Mouse (Mus musculus) megakaryocyte-erythroid progenitor cell, adult 5-6 weeks (primary cell): Measurements from ENCODE around the gene Samhd1. TPM values are rescaled to one million over a fixed set of nuclear protein-coding genes. Genes with fewer than 3 reads are reported as not detected.
A peak's percentile ranks its signal among the peaks of the same experiment; 100 is the strongest.
"Not testable (repeated sequence)": the region's sequence is repeated elsewhere in the genome, so short reads cannot be mapped to it uniquely, and the experiment has no call there.

ENCODE experiments used
- ATAC-seq: replicated peaks from 2 replicates; pipeline ENCODE4 v1.8.0; 2016; ENCODE audit warnings: mild to moderate bottlenecking, inconsistent platforms; ENCODE audit not compliant: severe bottlenecking, poor library complexity, low FRiP score, low TSS enrichment
- total RNA-seq, 2 experiments: library from RNA; stranded (forward) in 1 of 2; stranded (reverse) in 1 of 2; fragments of 200-1000, 215-1000 nt in 1 of 2; fragments of >200 nt in 1 of 2; fragmentation: Nextera tagmentation in 1 of 2; gene quantifications; 2 replicates each; pipeline ENCODE4 v1.2.3; 2014 to 2017

The Samhd1 gene
- total RNA-seq (2014; fragmentation: Nextera tagmentation) (63.5 and 64.5 TPM in 2 replicates), total RNA-seq (2017) (48.9 and 60.9 TPM in 2 replicates)

DNA sequence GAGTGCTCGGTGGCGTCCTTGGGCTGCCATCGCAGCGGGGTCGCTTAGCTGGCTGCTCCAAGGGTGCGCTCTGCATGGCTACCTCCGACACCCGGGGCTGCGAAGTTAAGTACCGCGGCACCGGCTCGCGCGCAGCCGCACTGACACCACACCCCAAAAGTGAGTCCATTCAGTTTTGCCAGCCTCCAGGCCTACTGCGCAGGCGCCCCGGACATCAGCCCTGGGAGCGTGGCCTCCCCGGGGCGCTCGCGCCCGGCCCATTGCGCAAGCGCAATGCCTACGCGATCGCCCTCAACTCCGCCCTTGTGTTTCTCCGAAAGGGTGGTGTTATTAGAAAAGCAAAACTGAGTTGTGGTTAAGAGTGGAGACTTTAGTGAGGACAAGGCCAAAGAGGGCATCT, at the start of gene Samhd1:
Samhd1 (minus strand) TSS at position 252 of the 400 bp plus-strand sequence.
- peak; percentile 85 for ATAC-seq

DNA sequence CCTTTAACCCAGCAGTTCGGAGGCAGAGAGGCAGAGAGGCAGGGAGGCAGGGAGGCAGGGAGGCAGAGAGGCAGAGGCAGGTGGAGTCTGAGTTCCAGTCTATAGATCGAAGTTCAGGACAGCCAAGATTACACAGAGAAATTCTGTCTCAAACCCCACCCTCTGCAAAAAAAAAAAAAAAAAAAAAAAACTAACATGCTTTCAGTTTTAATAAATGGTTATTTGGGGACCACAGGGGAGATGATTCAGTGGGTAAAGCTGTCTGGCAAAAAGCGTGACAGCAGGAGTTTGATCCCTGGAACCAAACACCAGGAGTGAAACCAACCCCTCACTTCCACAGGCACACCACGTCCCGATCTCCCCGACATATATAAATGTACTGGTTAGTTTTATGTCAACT, 43.1 kb upstream of the Samhd1 start:
- no peak for ATAC-seq

DNA sequence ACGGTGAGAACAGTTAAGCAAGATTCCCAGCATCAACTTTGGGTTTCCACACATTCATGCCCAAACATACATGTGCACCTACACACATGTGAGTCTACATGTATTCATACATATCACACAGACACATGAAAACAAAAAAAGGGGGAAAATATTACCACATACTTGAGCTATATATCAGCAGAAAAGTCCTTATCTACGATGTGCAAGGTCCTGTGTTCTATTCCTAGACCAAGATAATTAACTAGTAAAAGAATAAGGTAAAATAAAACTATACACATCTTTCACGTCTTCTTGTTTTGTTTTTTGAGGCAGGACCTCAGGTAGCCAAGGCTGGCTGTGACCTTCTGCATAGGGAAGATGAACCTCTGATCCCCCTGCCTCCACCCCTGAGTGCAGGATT, 41.2 kb upstream of the Samhd1 start:
- ATAC-seq = no peak

DNA sequence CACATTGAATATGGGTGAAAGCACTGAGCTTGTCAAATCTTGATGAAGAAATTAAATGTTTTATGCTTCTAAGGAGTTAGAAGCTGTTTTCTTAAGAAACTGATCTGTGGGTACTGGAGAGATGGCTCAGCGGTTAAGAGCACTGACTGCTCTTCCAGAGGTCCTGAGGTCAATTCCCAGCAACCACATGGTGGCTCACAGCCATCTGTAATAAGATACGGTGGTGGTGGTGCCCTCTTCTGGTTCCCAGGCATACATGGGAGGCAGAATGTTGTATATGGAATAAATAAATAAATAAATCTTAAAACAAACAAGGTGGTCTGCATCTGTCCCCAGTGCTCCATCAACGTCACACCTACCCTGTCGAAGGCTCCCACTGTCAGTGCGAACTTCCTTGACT, 39.4 kb upstream of the Samhd1 start:
- no peak for ATAC-seq

DNA sequence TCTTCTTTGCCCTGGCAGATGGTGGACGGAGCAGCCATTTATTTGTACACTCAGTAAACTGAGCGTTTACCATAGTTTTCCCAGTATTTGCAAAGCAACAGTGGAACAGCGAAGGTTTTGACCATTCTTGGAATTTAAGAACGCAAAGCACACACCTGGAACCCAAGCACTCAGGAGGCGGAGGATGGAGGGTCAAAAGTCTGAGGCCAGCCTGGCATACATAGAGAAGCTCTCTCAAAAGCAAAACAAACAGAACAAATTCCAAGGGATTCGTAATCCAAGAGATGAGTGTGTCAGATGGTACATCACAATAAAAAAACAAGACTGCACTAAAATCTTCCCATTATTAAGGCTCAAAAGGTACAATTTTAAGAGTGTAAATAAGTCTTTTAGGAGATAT, 38.5 kb upstream of the Samhd1 start:
- ATAC-seq = no peak

DNA sequence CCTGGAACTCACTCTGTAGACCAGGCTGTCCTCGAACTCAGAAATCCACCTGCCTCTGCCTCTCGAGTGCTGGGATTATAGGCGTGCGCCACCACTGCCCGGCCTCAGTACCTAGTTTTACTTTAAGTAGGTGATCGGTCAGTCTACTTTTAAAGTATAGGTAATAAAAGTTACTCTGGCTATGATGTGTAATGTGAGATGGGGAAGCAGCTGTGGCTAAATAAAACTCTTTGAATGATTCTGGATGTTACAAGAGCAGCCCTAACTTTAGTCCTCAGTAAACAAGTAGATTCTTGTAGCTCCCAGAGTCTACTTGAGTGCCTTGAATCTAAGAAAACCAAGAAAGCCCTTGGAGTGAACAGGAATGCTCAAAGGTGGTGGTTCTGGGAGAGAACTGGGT, 37.9 kb upstream of the Samhd1 start:
- no peak for ATAC-seq

DNA sequence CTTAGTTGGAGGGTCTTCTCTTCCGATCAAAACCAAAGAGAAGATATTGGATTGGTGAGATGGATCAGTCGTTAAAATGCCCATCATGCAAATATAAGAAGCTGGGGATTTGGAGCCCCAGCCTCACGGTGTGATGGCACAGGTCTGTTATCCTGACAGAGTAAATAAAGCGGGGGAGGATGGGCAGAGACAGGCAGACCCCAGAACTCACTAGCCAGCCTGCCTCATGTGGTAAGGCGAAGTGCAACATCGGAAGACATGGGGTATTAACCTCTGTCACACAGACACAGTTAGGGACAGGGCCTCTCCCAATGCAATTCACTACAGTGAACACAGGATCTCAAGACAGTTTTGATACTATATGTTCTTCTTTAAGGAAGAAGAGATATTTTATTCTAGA, 35.6 kb upstream of the Samhd1 start:
- no peak for ATAC-seq

DNA sequence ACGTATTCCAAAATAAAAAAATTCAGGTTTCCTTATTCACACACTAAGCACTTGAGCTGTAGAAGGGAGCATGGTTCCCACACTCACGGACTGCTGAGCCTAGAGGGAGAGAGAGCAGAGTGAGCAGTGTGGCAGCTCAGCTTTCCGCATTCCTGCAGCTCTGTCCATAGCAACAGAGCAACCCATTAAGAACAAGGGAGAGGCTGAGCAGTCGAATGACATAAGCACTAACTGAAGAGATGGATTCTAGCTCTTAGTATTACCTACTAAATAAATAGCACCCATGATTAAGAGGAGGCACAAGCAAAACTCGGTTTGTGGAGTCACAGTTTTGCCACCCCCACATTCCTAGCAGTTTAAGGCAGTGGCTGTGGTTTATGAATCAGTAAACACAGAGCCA, 35.1 kb upstream of the Samhd1 start:
- no peak for ATAC-seq

DNA sequence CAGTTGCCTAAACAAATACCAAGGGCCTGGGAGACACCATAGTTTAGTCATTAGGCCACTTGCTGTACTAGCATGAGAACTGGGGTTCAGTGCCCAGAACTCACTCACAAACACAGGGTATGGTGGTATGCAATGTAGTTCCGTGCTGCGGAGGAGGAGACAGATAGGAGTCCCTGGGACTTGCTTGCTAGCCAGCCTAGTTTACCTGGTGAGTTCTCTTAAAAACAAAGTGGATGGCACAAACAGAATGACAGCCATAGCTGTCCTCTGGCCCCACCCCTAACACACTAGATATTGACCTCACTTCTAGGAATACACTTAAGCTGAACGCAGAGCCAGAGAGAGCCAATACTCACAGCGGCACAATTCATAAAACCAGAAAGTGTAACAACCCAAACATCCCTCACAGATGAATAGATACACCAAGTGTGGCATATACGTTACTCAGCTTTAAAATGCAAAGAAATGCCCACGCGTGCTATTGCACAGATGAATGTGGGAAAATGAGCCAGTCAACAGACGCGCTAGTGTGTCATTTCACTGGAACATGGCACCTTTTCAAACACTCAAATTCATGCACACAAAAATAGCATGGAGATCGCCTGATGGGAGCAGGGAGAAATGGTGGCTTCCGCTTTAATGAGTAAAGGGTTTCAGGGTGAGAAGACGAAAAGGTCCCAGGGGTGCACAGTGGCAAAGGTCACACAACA, 31.5 kb upstream of the Samhd1 start:
- no peak for ATAC-seq

DNA sequence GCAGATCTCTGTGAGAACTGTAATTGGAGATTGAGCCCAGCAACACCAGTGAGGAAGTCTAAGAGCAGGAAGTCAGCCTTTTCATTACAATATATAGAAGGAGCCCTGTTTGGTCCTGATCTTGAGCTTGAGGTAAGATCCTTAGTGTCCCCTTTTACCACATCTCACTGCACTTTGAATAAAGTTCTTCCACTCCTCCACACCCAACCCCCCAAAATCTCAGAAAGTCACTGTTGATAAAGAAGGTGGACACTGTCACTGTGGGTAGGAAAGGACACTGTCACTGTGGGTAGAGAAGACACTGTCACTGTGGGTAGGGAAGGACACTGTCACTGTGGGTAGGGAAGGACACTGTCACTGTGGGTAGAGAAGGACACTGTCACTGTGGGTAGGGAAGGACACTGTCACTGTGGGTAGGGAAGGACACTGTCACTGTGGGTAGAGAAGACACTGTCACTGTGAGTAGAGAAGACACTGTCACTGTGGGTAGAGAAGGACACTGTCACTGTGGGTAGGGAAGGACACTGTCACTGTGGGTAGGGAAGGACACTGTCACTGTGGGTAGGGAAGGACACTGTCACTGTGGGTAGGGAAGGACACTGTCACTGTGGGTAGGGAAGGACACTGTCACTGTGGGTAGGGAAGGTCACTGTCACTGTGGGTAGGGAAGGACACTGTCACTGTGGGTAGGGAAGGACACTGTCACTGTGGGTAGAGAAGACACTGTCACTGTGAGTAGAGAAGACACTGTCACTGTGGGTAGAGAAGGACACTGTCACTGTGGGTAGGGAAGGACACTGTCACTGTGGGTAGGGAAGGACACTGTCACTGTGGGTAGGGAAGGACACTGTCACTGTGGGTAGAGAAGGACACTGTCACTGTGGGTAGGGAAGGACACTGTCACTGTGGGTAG, 30.5 kb upstream of the Samhd1 start:
- not testable (repeated sequence) for ATAC-seq

DNA sequence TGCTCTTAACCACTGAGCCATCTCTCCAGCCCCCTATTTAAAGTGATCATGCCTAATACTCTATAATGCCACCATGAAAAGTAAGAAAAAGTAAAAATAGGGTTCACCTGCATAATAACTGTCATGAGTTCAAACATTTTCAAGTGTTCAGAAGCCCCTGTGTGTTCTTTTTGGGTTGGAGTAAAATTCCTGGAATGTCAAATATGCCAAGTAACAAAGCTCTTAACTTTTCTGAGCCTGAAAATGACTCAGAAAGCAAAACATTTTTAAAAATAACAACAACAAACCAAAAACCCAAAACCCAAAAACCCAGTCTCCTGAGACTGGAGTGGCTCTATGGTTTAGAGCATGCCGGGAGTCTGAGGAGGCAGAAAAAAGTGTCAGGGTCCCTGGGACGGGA, 29.0 kb upstream of the Samhd1 start:
- ATAC-seq = no peak

DNA sequence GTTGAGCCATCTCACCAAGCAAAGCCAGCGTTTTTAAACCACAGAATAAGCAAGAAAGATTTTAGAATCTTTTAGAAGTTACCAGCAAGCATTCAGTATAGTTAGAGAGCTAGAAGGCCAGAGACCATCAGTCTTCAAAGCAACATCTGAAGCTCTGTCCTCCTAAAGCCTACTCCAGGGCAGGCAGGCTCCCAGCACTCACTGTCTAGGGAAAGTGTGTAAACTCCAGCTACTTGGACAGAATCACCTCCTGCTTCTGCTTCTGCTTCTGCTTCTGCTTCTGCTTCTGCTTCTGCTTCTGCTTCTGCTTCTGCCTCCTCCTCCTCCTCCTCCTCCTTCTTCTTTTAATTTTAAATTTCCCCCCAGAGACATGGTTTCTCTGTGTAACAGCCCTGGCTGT, 21.0 kb upstream of the Samhd1 start:
- ATAC-seq = no peak

DNA sequence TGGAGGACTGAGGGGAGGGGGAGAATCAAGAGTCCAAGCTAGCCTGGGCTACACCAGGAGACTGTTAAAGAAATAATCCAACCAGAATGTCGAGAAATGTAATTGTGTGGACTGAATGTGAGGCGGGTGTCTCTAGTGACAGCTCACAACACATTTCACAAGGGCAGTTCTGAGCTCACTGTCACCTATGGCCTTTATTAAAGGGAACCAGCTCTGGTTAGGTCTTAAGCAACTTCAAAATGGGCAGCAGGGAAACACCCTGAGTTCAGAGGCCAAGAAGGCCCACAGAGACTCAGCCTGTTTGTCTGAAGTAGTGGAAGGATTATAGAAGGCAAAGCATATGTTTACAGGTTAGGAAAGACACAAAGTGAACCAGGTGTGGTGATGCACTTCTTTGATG, 18.2 kb upstream of the Samhd1 start:
- ATAC-seq = no peak

DNA sequence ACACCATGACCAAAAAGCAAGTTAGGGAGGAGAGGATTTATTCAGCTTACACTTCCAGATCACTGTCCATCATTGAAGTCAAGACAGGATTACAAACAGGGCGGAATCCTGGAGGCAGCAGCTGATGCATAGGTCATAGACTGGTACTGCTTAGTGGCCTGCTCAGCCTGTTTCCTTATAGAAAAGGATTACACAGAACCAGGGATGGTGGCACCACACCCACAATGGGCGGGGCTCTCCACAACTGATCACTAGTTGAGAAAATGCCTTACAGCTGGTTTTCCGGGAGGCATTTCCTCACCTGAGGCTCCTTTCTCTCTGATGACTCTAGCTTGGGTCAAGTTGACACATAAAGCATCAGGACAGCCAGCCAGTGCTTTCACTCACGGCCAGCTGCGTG, 13.4 kb upstream of the Samhd1 start:
- ATAC-seq = 0 out of 2 replicates have a peak, but pooled peaks have one; percentile 51

DNA sequence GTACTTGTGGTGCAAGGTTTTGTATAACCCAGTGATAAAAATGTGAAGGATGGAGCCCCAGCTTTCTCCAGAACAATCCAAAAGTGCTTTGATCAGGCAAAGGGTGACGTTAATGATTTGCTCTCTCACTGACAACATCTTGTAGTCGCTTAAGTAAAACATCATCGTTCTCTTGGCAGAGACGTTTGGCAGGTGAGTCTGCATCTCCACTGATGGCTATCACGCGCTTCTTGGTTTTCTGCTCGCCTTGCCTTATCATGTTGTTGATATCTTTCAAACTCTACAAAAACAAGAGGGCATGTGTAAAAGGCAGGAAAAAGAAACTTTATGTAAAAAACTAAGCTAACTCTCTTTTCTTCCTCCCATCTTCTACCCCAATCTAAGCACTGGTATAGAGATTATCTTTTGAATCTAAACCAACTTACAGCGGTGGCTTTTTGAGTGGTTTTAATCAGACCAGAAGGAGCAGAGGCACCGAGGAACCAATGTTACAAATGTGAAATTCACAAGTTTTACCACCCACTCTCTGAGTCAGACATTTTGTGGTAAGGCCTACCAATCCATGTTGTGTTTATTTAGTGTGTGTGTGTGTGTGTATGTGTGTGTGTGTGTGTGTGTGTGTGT, 12.4 kb upstream of the Samhd1 start:
- ATAC-seq = no peak

DNA sequence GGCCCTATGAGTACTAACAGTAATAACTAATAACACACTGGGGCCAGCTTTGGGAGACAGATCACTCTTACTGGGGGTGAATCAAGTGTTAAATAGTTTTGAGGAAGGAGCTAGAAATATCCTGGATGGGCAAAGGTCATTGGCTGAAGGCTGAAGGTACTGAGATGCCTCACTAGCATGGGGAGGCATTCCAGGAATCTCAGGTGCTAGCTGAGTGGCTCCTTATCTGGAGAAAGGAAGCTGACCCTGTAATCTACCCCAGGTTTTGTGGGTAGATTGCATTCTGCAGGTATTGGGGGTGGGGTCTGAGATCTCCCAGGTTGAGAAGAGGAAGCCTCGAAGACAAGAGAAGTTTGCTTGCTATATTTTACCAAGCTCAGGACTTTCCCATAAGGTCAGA, 10.1 kb upstream of the Samhd1 start:
- ATAC-seq = no peak

DNA sequence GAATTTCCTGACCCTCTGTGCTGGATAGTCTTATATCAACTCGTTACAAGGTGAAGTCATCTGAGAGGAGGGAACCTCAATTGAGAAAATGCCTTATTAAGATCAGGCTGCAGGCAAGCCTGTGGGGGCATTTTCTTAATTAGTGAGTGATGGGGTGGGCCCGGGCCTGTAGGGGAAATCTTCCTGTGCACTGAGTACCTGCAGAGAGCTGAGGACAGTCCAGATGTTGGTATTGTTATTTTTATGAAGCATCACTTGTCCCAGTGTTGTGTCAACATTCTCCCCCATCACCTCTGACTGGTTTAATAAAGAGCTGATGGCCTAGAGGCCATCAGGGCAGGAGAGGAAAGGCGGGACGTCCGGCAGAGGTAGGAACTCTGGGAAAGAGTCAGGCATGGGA, 9.1 kb upstream of the Samhd1 start:
- no peak for ATAC-seq

DNA sequence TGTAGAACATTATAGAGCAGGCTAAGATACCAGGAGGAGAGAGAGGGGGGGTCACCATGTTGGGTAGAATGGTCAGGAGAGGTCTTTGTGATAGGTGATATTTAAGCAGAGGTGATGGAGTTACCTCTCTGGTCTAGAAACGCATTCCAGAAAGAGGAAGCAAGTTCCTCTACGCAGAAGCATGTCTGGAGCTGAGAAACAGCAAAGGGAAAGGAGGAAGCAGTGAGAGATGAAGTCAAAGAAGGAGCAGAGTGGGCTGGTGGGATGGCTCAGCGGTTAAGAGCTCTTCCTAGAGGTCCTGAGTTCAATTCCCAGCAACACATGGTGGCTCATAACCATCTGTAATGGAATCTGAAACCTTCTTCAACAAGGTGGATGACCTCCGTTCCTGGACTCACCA, 6.9 kb upstream of the Samhd1 start:
- ATAC-seq = no peak

DNA sequence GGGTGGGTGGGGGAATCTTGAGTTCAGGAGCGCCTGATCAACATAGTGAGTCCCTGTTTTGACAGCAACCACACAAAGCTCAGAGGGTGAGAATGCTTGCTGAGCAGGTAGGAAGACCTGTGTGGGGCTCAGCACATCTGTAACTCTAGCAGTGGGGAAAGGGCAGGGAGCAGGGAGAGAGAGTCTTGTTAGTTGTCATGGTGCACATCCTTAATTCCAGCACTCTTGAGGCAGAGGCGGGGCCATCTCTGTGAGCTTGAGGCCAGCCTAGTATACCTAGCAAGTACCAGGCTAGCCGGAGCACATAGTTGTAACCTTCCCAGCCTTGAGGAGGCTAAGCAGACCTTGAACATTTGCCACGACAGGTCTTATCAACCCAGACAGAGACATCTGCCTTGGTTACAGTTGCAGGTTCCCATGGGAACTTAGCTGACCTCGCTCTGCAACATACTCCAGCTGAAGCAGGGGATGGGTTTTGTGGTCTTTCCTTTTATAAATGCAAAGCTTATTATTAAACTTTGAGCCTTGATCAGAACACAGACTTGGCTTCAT, 4.3 kb upstream of the Samhd1 start:
- ATAC-seq = peak; percentile 56

DNA sequence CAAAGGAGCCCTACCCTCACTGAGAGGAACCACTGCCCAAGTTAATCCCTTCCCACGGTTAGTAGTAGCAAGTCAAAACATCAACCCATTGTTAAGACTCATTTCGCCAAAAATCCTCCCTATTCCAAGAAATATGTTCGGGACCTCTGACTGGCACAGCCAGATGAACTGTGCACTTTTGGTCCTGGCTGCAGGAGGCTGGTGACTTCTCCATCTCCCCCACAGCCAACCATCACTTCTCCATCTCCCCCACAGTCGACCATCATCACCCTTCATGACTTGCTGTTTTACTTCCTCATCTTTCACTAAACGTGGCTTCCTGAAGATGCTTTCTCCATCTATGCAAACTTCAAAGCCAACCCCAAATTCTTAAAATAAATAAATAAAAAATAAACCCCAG, 3.7 kb upstream of the Samhd1 start:
- ATAC-seq = no peak
